Mouse (Mus musculus): ENCODE measurements around the gene Krt12. TPM values are rescaled to one million over a fixed set of nuclear protein-coding genes. Genes with fewer than 3 reads are reported as not detected.

Krt12 gene
- polyA plus RNA-seq, 1 experiment: not detected

DNA sequence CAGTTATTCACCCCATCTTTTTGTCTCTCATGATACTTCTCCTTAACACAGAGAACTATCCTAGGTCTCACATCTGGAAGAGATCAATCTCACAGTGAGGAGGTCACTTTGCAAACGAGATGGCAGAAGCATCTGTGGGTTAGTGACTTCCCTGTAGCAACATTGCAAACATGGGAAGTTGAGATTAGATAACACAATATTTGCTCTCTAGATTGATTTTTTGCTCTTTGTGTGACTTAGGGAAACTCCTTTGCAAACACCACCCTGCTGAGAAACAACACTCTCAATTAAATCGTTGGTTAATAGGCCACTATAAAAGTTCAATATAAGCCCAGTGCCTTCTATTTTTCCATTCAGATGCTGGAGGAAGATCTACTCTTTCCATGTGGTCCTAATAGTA lies 26.7 kb upstream of the Krt12 start:
- Histone ChIP-seq H3K4me3 (ENCODE audit: insufficient read depth, low read length) (no peak overlapping the region), H3K4me1 (ENCODE audit: control insufficient read depth, insufficient read depth, low read length) (no peaks in the 10 kb centered on the region), H3K27ac (ENCODE audit: insufficient read depth, low read length) (no peak overlapping the region)
- TF ChIP-seq CTCF (IDR thresholded peaks at IDR 0.05; ENCODE audit: borderline replicate concordance, insufficient read depth, low read length) (no peak), POLR2A (IDR thresholded peaks at IDR 0.05; ENCODE audit: low read depth, low read length) (no peak)

DNA sequence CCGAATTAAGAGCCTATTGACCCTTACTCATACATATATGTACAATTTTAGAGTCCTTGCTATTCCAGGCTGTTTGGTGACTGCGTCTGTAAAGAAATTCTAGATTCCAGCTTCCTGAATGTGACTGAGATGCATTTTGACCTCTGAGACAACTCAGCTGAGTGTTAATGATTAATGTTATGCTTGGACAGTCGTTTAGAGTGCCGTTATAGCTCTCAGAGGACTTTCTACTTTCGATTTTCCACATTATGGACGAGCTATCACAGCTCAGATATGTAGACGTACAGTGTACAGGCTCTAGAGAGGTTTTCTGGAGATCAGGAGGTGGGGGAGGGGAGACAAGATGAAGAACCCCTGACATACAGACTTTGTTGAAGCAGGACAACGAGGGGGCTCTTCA lies 19.2 kb upstream of the Krt12 start:
- no peaks in the 10 kb centered on the region for H3K4me1 ChIP-seq (ENCODE audit: control insufficient read depth, insufficient read depth, low read length)
- no peak overlapping the region for H3K27ac ChIP-seq (ENCODE audit: insufficient read depth, low read length)
- TF ChIP-seq CTCF (IDR thresholded peaks at IDR 0.05; ENCODE audit: borderline replicate concordance, insufficient read depth, low read length) (no peak), POLR2A (IDR thresholded peaks at IDR 0.05; ENCODE audit: low read depth, low read length) (no peak)

GRCm38 (mm10) chr11:99439465-99439864 lies 17.4 kb upstream of the Krt12 start:
- H3K27ac ChIP-seq (ENCODE audit: insufficient read depth, low read length): no peak overlapping the region
- no peak for TF ChIP-seq POLR2A (IDR thresholded peaks at IDR 0.05; ENCODE audit: low read depth, low read length)
- no peak for TF ChIP-seq CTCF (IDR thresholded peaks at IDR 0.05; ENCODE audit: borderline replicate concordance, insufficient read depth, low read length)
- H3K4me3 ChIP-seq (ENCODE audit: insufficient read depth, low read length): no peak overlapping the region
- H3K4me1 ChIP-seq (ENCODE audit: control insufficient read depth, insufficient read depth, low read length): no peaks in the 10 kb centered on the region

More for the DNA sequence above, 19.2 kb upstream of the Krt12 start:
- no peak overlapping the region for H3K4me3 ChIP-seq (ENCODE audit: insufficient read depth, low read length)

DNA sequence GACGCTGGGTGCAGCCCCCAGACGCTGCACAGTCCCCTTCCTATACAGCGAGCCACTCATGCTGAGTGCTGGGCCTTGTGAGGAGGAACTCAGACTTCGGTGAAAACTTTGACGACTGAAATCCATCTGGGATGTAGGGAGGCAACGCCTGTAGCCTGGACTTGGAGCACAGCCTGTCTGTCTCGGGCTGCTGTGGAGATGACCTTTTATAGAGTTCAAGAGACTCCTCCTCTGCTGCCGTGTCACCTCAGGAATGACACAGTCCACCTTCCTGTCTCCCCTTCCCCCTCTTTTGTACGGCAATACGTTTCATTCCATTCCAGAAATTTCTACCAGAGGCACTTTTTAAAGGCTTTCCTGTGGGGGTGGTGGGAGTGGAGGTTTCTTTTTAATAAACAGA lies 15.9 kb upstream of the Krt12 start, which contains the start of gene Krt20:
Gene Krt20, minus strand, starts transcription at position 179 of the 400 bp plus-strand sequence.
- Histone ChIP-seq H3K4me3 (ENCODE audit: insufficient read depth, low read length) (no peak within 1 kb of the TSS), H3K27ac (ENCODE audit: insufficient read depth, low read length) (no peak within 1 kb of the TSS), H3K4me1 (ENCODE audit: control insufficient read depth, insufficient read depth, low read length) (no peaks in the 10 kb centered on the region)
- TF ChIP-seq POLR2A (IDR thresholded peaks at IDR 0.05; ENCODE audit: low read depth, low read length): no peak
- TF ChIP-seq CTCF (IDR thresholded peaks at IDR 0.05; ENCODE audit: borderline replicate concordance, insufficient read depth, low read length): no peak

DNA sequence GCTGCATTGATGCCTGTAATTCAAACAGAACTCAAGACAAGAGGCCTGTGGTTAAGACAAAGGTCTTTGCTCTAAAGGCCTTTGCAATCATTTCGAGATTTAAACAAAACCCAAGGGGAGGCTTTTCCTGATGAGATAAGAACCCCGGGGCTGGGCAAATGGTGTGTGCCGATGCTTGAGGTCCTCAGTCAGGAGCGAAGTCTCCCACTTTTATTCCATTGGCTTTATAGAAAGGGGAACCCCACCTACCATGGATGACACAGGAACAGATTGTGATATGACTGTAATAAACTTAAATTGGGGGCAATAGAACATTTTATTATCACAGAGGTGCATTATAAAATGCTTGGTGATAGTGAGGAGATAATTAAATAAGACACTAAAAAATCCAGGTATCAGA lies 14.6 kb upstream of the Krt12 start:
- TF ChIP-seq POLR2A (IDR thresholded peaks at IDR 0.05; ENCODE audit: low read depth, low read length) (no peak), CTCF (IDR thresholded peaks at IDR 0.05; ENCODE audit: borderline replicate concordance, insufficient read depth, low read length) (no peak)
- H3K4me1 ChIP-seq (ENCODE audit: control insufficient read depth, insufficient read depth, low read length): no peaks in the 10 kb centered on the region
- H3K4me3 ChIP-seq (ENCODE audit: insufficient read depth, low read length): no peak overlapping the region
- H3K27ac ChIP-seq (ENCODE audit: insufficient read depth, low read length): no peak overlapping the region

GRCm38 (mm10) chr11:99430670-99431069 lies 8.6 kb upstream of the Krt12 start:
- TF ChIP-seq POLR2A (IDR thresholded peaks at IDR 0.05; ENCODE audit: low read depth, low read length) (no peak), CTCF (IDR thresholded peaks at IDR 0.05; ENCODE audit: borderline replicate concordance, insufficient read depth, low read length) (no peak)
- Histone ChIP-seq H3K4me1 (ENCODE audit: control insufficient read depth, insufficient read depth, low read length) (no peaks in the 10 kb centered on the region), H3K27ac (ENCODE audit: insufficient read depth, low read length) (no peak overlapping the region), H3K4me3 (ENCODE audit: insufficient read depth, low read length) (no peak overlapping the region)

DNA sequence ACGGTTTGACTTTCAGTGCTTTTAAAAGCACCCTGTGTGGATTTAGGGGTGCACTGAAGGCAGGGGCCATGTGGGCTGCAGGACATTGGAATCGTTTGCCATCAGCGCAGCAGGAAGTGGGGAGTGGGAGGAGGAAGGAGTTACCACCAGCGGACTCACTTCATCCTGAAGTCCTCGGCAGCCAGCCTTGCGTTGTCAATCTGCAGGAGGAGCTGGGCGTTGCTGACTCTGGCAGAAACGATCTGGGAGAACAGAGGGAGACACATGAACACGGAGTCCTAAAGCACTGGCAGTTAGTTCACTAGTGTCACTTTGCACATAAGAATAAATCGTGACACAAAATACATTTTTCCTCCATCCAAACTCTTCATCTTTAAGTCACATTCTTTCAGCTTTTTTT lies 1.5 kb downstream of the Krt12 start:
- no peak overlapping the region for H3K4me3 ChIP-seq (ENCODE audit: insufficient read depth, low read length)
- H3K27ac ChIP-seq (ENCODE audit: insufficient read depth, low read length): no peak overlapping the region
- H3K4me1 ChIP-seq (ENCODE audit: control insufficient read depth, insufficient read depth, low read length): no peaks in the 10 kb centered on the region
- TF ChIP-seq POLR2A (IDR thresholded peaks at IDR 0.05; ENCODE audit: low read depth, low read length) (no peak), CTCF (IDR thresholded peaks at IDR 0.05; ENCODE audit: borderline replicate concordance, insufficient read depth, low read length) (no peak)

DNA sequence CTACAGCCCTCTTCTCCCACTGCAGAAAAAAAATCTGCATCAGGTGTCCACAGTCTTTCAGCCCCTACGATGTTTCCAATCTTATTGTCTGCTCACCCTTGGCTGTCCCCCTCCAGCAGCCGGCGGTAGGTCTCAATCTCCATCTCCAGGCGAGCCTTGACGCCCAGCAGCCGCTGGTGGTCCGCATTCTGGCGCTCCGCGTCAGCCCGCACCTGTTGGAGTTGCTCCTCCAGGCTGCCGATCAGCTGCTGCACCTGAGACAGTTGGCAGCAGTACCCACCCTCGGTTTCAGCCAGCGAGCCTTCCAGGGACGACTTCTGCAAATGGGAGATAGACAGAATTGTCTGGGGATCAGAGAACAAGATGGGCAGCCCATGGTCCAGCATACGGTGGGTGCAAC lies 4.2 kb downstream of the Krt12 start:
- Histone ChIP-seq H3K27ac (ENCODE audit: insufficient read depth, low read length) (no peak overlapping the region), H3K4me1 (ENCODE audit: control insufficient read depth, insufficient read depth, low read length) (no peaks in the 10 kb centered on the region), H3K4me3 (ENCODE audit: insufficient read depth, low read length) (no peak overlapping the region)
- TF ChIP-seq POLR2A (IDR thresholded peaks at IDR 0.05; ENCODE audit: low read depth, low read length) (no peak), CTCF (IDR thresholded peaks at IDR 0.05; ENCODE audit: borderline replicate concordance, insufficient read depth, low read length) (no peak)

GRCm38 (mm10) chr11:99416902-99417301 lies 5.2 kb downstream of the Krt12 start:
- H3K27ac ChIP-seq (ENCODE audit: insufficient read depth, low read length): no peak overlapping the region
- no peak for TF ChIP-seq POLR2A (IDR thresholded peaks at IDR 0.05; ENCODE audit: low read depth, low read length)
- no peak for TF ChIP-seq CTCF (IDR thresholded peaks at IDR 0.05; ENCODE audit: borderline replicate concordance, insufficient read depth, low read length)
- H3K4me3 ChIP-seq (ENCODE audit: insufficient read depth, low read length): no peak overlapping the region
- H3K4me1 ChIP-seq (ENCODE audit: control insufficient read depth, insufficient read depth, low read length): no peaks in the 10 kb centered on the region

- no peak for TF ChIP-seq CTCF (IDR thresholded peaks at IDR 0.05; ENCODE audit: borderline replicate concordance, insufficient read depth, low read length)
- no peak for TF ChIP-seq POLR2A (IDR thresholded peaks at IDR 0.05; ENCODE audit: low read depth, low read length)
- Histone ChIP-seq H3K4me3 (ENCODE audit: insufficient read depth, low read length) (no peak overlapping the region), H3K27ac (ENCODE audit: insufficient read depth, low read length) (no peak overlapping the region), H3K4me1 (ENCODE audit: control insufficient read depth, insufficient read depth, low read length) (no peaks in the 10 kb centered on the region)
Observed at GRCm38 (mm10) chr11:99414463-99415147, 7.5 kb downstream of the Krt12 start.

All from embryonic fibroblast, embryonic 13.5 days (primary cell).